Mouse (Mus musculus): ENCODE measurements at regions not wholly inside any gene's neighbourhood (a gene's known extent, or its start where the extent isn't known, plus 50 kb on each side); places are given as distances from the start of the nearest gene placed in this dataset.
A peak's percentile ranks its signal among the peaks of the same experiment; 100 is the strongest.

GRCm38 (mm10) chr12:107093326-107093725 is 395.1 kb upstream of the 3110018I06Rik start:
- Histone ChIP-seq H3K4me1 (ENCODE audit: insufficient read depth) (no peaks in the 10 kb centered on the region), H3K9ac (no peak overlapping the region), H3K27me3 (ENCODE audit: insufficient read depth, low read length) (no peaks in the 10 kb centered on the region), H3K4me2 (ENCODE audit: low read depth) (no peak overlapping the region), H3K27ac (ENCODE audit: low read depth, low read length) (no peak overlapping the region), H3K36me3 (ENCODE audit: insufficient read depth) (no peaks in the 10 kb centered on the region), H3K9me3 (ENCODE audit: low read length) (no peaks in the 10 kb centered on the region), H3K4me3 (ENCODE audit: low read depth, low read length) (no peak overlapping the region)
- WGBS: 58% methylated on average over 13 of the region's 13 CpGs
- ATAC-seq: peak; percentile 32; the same call in 1 of the 2 replicates
- no peak for TF ChIP-seq CTCF (IDR thresholded peaks at IDR 0.05; ENCODE audit: low read depth)
- DNase-seq: peak; percentile 59

- Histone ChIP-seq H3K9ac (no peak overlapping the region), H3K36me3 (ENCODE audit: insufficient read depth) (no peaks in the 10 kb centered on the region), H3K27me3 (ENCODE audit: insufficient read depth, low read length) (no peaks in the 10 kb centered on the region), H3K4me3 (ENCODE audit: low read depth, low read length) (no peak overlapping the region), H3K27ac (ENCODE audit: low read depth, low read length) (no peak overlapping the region), H3K9me3 (ENCODE audit: low read length) (no peaks in the 10 kb centered on the region), H3K4me2 (ENCODE audit: low read depth) (no peak overlapping the region), H3K4me1 (ENCODE audit: insufficient read depth) (no peaks in the 10 kb centered on the region)
- ATAC-seq (no peak), DNase-seq (no peak)
- no peak for TF ChIP-seq CTCF (IDR thresholded peaks at IDR 0.05; ENCODE audit: low read depth)
- 30% methylated on average over 6 of the region's 6 CpGs for WGBS
Measured at GRCm38 (mm10) chr12:107095409-107095808, 393.0 kb upstream of the 3110018I06Rik start.

DNA sequence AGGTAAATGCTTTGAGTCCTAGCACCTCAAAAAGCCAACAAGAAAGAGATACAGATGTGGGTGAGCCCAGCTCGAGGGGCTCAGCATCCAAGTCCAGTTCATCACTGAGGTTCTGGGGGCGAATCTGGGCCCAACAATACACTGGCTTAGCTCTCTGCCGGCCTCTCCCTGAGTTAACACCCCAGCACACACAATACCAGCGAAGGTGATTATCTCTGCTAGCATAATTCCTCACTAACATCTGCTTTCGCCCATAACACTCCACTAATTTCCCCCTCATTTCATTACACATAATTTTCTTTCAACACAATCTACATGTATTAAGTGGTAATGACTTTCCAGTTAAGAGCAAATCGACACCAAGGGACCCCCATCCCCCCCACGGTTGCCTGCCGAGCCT is 383.9 kb upstream of the 3110018I06Rik start:
- no peak for ATAC-seq
- no peak for DNase-seq
- Histone ChIP-seq H3K9me3 (ENCODE audit: low read length) (no peaks in the 10 kb centered on the region), H3K4me1 (ENCODE audit: insufficient read depth) (peaks cover 9% of the 10 kb centered on the region; the same call in 1 of the 2 replicates), H3K27ac (ENCODE audit: low read depth, low read length) (no peak overlapping the region), H3K27me3 (ENCODE audit: insufficient read depth, low read length) (no peaks in the 10 kb centered on the region), H3K36me3 (ENCODE audit: insufficient read depth) (no peaks in the 10 kb centered on the region), H3K4me3 (ENCODE audit: low read depth, low read length) (no peak overlapping the region), H3K9ac (no peak overlapping the region), H3K4me2 (ENCODE audit: low read depth) (no peak overlapping the region)
- 41% methylated on average over 8 of the region's 8 CpGs for WGBS
- TF ChIP-seq CTCF (IDR thresholded peaks at IDR 0.05; ENCODE audit: low read depth): no peak

- Histone ChIP-seq H3K9ac (no peak overlapping the region), H3K27me3 (ENCODE audit: insufficient read depth, low read length) (no peaks in the 10 kb centered on the region), H3K36me3 (ENCODE audit: insufficient read depth) (no peaks in the 10 kb centered on the region), H3K4me3 (ENCODE audit: low read depth, low read length) (no peak overlapping the region), H3K4me2 (ENCODE audit: low read depth) (no peak overlapping the region), H3K9me3 (ENCODE audit: low read length) (no peaks in the 10 kb centered on the region), H3K27ac (ENCODE audit: low read depth, low read length) (0 out of 2 replicates have a peak overlapping the region, but pooled peaks have one; percentile 3), H3K4me1 (ENCODE audit: insufficient read depth) (peaks cover 9% of the 10 kb centered on the region; the same call in 1 of the 2 replicates)
- TF ChIP-seq CTCF (IDR thresholded peaks at IDR 0.05; ENCODE audit: low read depth): no peak
- WGBS: 62% methylated on average over 11 of the region's 11 CpGs
- DNase-seq: no peak
- ATAC-seq: no peak
Measured at GRCm38 (mm10) chr12:107105017-107105416, 383.4 kb upstream of the 3110018I06Rik start.

DNA sequence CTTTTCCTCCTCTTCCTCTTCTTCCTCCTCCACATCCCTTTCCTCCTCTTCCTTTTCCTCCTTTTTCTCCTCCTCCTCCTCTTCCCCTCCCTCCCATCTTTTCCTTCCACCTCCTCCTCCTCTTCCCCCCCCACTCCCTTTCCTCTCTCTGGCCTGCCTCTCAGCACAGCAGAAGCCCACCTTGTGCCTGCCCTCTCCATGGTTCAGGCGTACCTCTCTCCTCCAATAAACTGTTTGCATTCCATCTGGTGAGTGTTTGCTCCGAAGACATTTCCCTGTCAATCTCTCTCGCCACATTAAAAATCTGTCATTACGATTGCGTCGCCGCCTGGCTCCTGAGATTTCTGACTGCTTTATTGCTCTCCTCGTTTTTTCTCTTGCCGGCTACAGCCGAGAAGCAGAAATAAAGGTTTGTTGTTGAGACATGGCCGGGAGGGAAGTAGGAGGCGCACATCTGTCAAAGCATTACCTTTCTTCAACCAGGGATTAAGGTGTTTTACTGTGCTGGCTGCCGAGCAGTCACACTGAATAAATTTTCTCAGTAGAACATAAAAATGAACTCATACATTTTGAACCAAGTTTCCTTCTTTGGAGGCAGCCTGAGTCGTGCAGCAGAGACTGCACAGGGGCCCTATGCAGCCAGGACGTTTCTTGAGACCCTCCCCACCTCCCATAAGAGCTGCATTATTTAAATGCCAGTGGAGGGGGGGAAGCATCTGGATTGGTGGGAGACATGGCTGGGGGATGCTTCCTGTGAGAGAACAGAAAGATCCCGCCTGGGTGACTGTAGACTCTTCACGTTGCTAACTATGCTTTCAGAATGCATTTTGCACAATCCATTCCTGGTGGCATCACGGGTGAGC is 376.3 kb upstream of the 3110018I06Rik start:
- peak; percentile 68 for DNase-seq
- Histone ChIP-seq H3K4me3 (ENCODE audit: low read depth, low read length) (no peak overlapping the region; the same call in 1 of the 2 replicates), H3K4me2 (ENCODE audit: low read depth) (peak overlapping the region; percentile 36), H3K4me1 (ENCODE audit: insufficient read depth) (no peaks in the 10 kb centered on the region; the same call in 1 of the 2 replicates), H3K9me3 (ENCODE audit: low read length) (no peaks in the 10 kb centered on the region), H3K9ac (peak overlapping the region; percentile 31), H3K27ac (ENCODE audit: low read depth, low read length) (peak overlapping the region; percentile 59), H3K27me3 (ENCODE audit: insufficient read depth, low read length) (no peaks in the 10 kb centered on the region), H3K36me3 (ENCODE audit: insufficient read depth) (no peaks in the 10 kb centered on the region)
- WGBS: 29% methylated on average over 18 of the region's 18 CpGs
- ATAC-seq: peak; percentile 64
- TF ChIP-seq CTCF (IDR thresholded peaks at IDR 0.05; ENCODE audit: low read depth): no peak

- DNase-seq: no peak
- no peak for TF ChIP-seq CTCF (IDR thresholded peaks at IDR 0.05; ENCODE audit: low read depth)
- Histone ChIP-seq H3K9ac (no peak overlapping the region), H3K9me3 (ENCODE audit: low read length) (no peaks in the 10 kb centered on the region), H3K4me3 (ENCODE audit: low read depth, low read length) (no peak overlapping the region), H3K4me1 (ENCODE audit: insufficient read depth) (no peaks in the 10 kb centered on the region), H3K4me2 (ENCODE audit: low read depth) (no peak overlapping the region), H3K27ac (ENCODE audit: low read depth, low read length) (no peak overlapping the region), H3K27me3 (ENCODE audit: insufficient read depth, low read length) (no peaks in the 10 kb centered on the region), H3K36me3 (ENCODE audit: insufficient read depth) (no peaks in the 10 kb centered on the region)
- no peak for ATAC-seq
- WGBS: 72% methylated on average over 3 of the region's 3 CpGs
Measured at GRCm38 (mm10) chr12:107118364-107118763, 370.1 kb upstream of the 3110018I06Rik start.

GRCm38 (mm10) chr12:107119076-107119475 is 369.4 kb upstream of the 3110018I06Rik start:
- no peaks in the 10 kb centered on the region for H3K27me3 ChIP-seq (ENCODE audit: insufficient read depth, low read length)
- H3K4me1 ChIP-seq (ENCODE audit: insufficient read depth): no peaks in the 10 kb centered on the region
- no peak for TF ChIP-seq CTCF (IDR thresholded peaks at IDR 0.05; ENCODE audit: low read depth)
- no peaks in the 10 kb centered on the region for H3K36me3 ChIP-seq (ENCODE audit: insufficient read depth)
- H3K9me3 ChIP-seq (ENCODE audit: low read length): no peaks in the 10 kb centered on the region
- no peak for ATAC-seq
- no peak overlapping the region for H3K4me2 ChIP-seq (ENCODE audit: low read depth)
- H3K4me3 ChIP-seq (ENCODE audit: low read depth, low read length): no peak overlapping the region
- DNase-seq: no peak
- no peak overlapping the region for H3K27ac ChIP-seq (ENCODE audit: low read depth, low read length)
- no peak overlapping the region for H3K9ac ChIP-seq
- WGBS: 76% methylated on average over 10 of the region's 10 CpGs
